Mouse (Mus musculus) kidney, postnatal 4 days (tissue): ENCODE measurements around the gene Dctn2.

Experiments
- DNase-seq, 2 experiments: peaks; one replicate each; pipeline ENCODE4 v3.0.0; 2021; ENCODE audit warnings: mixed read lengths in 2 of 2

Gene Dctn2

DNA sequence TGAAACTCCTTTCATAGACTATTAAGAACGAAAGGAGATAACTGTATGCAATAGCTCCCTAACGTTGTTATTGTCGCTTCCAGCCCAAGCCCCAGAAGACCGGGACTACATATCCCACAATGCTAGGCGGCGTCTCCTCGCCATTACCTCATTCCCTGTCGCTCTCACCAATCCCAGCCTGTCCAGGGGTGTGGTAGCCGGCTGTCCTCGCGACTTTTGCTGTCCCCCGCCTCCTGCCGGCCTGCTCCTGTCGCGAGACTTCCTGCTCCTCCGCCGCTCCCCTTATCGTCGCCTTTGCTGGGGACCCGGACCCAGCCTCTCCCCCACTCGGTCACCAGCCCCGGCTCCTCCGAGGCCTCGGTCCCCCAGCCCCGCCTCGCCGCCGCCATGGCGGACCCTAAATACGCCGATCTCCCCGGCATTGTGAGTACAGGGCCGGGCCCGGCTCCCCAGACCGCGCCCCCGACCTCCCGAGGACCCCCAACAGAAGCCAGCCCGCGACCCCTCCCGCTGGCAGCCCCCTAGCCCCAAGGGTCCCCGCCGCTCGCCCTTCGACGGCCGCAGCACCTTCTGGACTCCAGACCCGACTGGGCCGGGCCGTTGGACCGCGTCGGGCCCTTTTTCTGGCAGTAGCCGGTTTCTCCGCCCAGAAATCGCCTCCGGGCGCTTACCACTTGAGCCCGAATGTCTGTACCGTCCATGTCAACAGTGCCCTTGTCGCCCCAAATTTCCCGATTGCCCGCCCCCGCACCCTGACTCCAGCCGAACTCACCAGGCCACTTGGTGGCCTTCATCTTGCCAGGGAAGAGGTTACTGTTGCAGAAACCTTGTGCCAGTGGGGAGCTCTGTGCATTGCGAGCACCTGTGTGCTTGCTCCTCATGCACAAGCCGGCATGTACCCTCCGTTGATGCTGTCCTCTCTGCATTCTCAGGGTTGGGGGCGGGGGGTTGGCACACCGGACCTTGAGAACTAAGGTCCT is at the start of gene Dctn2:
Gene Dctn2, plus strand, starts transcription at position 257 of the 980 bp plus-strand sequence.
- DNase-seq = peak; percentile 95 to 97

GRCm38 (mm10) chr10:127216456-127216855 is 49.7 kb upstream of the Dctn2 start:
- no peak for DNase-seq

DNA sequence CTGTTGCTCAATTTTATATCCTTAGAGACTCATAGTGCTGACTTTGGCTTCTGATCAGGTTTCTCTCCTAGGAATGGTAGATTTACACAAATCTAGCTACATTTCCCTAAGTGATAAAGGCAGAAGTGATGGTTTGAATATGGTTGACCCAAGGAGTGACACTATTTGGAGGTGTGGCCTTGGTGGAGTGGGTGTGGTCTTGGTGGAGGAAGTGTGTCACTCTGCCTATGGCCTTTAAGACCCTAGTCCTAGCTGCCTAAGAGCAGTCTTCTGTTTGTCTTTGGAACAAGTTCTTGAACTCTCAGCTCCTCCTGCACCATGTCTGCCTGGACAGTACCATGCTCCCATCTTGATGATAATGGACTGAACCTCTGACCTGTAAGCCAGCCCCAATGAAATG is 49.0 kb upstream of the Dctn2 start:
- DNase-seq = no peak

DNA sequence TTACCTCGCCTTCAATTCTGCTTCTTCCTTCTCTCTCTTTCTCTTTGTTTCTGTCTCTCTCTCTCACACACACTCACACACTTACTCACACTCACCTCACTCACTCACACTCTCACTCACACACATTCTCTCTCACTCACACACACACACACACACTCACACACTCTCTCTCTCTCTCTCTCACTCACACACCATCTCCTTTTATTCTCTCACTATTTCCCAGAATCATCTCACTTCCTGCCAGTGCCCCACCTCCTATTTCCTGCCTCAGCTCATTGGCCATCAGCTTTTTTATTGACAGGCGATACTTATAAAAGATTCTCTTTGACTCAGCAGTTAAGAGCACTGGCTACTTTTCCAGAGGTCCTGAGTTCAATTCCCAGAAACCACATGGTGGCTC is 47.8 kb upstream of the Dctn2 start:
- no peak for DNase-seq

GRCm38 (mm10) chr10:127225213-127225612 is 41.0 kb upstream of the Dctn2 start:
- no peak for DNase-seq

DNA sequence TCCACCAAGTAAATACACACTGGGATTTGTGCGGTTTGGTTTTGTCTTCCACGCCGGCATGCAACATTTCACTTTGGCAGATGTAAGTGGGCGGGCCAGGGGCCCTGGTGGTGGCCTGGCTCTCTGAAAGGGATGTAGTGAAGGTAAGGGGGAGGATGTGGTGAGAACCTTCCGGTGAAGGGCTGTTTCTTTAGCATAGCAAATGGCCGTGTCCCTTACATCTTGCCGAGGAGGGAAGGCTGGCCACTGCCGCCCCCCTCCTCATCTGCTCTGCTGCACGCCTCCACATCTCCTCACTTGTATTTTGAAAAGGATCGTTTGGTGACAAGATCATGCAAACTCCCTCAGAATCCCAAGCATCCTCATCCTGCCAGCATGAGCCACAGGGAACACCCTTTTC is 40.4 kb upstream of the Dctn2 start:
- DNase-seq = no peak

GRCm38 (mm10) chr10:127226318-127226895 is 39.8 kb upstream of the Dctn2 start:
- peak; percentile 58 to 70 for DNase-seq

GRCm38 (mm10) chr10:127227163-127227562 is 39.0 kb upstream of the Dctn2 start:
- no peak for DNase-seq

DNA sequence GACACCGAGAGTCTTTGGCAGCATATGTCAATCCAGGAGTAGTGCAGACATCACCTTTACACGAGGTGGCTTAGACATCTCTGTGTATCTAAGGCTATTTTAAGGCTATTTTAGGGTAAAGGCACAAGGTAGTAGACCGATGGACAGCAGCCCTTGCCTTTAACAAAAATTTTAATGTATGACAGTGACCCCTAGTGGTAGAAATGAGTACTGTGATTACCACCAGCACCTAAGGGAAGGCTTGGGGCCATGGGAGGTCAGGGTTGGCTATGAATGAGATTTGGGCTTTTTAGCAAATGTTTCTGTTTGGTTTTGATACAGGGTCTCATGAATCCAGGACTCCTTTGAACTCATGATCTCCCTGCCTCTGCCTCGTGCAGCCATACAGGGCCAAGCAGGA is 37.3 kb upstream of the Dctn2 start:
- DNase-seq = peak in 1 of 2 experiments; percentile 46

GRCm38 (mm10) chr10:127230693-127231092 is 35.5 kb upstream of the Dctn2 start:
- DNase-seq = no peak

GRCm38 (mm10) chr10:127231741-127232140 is 34.4 kb upstream of the Dctn2 start:
- no peak for DNase-seq

DNA sequence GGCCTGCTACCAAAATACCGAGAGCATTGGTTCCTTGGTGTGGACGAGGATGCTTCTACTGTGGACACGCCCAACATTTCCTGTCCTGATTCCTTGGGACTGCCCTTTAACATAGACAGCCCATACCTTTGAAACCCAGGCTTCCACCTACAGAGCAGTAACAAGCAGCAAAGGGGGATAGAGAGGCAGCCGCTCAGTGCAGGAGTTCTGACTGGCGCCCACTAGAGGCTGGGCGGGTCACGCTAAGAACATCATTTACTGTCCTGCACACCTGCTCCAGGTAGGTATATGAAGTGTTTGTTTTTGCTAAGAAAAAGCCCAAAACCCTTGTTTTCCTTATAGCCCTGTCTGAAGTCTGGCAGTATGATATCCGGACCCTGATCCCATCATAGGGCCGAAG is 33.0 kb upstream of the Dctn2 start:
- no peak for DNase-seq

- no peak for DNase-seq
Measured at GRCm38 (mm10) chr10:127236541-127236940, 29.6 kb upstream of the Dctn2 start.

GRCm38 (mm10) chr10:127238241-127238824 is 27.8 kb upstream of the Dctn2 start:
- no peak for DNase-seq

DNA sequence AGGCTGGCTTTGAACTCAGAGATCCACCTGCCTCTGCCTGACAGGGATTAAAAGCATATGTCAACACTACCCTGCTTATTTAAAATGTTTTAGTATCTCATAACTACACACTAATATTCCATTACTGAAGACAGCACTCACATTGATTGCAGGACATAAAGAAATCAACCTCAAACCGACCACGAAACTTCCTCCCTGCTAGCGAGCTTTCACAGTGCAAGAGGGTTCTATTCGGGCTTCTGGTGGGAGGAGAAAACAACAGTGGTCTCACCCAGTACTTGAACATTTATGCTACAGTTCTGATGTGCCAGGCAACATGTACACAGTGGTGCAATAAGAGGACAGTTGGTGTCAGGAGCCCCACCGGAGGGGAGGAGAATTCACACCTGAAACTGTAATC is 15.4 kb upstream of the Dctn2 start:
- no peak for DNase-seq

DNA sequence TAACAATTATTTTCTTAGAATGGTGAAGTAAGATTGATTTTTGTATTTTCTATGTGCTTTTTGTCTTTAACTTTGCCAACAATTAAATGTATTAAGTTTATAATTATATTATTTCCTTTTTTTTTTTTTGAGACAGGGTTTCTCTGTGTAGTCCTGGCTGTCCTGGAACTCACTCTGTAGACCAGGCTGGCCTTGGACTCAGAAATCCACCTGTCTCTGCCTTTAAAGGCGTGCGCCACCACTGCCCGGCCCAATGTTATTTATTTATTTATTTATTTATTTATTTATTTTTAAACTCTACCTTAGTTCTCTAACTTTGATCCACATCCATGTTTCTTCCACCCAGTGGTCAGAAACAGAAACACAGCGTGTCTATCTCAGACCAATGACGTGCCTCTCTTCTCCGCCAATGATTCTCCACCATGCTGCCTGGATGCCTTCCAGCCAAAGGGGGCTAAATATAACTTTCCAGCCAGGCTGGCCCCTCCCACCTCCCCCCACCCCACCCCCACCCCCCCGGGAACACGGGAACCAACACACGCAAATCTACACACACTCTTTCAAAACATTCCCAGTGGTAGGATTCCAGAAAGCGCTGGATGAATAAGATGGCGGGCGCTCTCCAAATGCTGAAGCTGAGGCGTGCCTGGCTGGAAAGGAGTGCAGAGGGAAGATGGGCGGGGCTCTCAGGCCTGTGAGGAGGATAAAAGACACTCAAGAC is 10.4 kb upstream of the Dctn2 start:
- DNase-seq = peak; percentile 89 to 92

DNA sequence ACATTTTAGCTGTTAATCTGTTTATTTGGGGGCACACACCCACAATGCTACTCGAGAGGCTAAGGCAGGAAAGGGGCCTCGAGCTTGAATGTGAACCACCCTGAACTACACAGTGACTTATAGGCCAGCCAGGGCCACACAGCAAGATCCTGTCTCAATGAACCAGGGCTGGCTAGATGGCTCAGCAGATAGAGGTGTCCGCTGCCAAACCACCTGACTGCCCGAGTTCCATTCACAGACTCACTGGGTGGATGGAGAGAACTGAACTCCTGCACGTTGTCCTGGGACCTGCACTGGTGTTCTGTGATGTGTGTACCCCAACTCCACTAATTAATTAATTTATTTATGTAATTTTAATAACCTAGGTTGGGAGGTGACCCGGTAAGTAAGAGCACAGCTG is 8.4 kb upstream of the Dctn2 start:
- DNase-seq = no peak

GRCm38 (mm10) chr10:127258489-127258888 is 7.7 kb upstream of the Dctn2 start:
- DNase-seq = no peak

DNA sequence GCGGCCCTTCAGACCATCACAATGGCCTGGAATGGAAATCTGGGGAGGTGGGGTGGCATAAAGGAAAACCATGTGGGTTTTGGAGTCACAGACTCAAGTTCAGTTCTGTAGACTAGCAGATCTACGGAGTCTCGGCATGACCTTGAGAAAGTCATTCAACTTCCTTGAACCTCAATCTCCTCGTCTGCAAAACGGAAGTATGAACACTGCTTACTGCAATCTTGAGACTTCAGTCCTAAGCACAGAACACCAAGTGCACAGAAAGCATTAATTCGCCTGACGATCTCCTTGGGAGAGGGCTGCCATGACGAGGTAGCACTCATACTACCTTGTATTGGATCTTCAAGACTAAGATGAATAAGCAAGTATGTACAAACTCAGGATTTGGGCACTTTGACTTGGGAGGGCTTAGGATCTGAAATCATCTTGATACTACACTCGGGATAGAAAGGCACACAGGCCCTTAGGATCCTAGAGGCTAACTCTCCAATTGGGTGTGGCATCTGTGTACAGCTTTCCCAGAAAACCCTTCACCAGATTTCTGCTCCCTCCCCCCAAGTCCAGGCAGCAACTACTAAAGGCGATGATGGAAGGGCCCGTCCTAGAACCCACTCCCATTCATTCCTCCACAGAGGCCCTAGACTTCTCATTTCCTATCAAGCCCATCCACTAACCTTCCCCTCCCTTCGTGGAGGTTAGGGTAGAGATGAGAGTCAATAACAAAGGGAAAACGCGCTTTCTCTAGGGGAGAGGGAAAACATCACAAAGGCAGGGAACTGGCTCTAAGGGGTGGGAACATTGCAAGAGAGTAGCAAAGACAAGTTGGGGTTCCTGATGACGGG is 4.2 kb upstream of the Dctn2 start:
- DNase-seq = no peak

DNA sequence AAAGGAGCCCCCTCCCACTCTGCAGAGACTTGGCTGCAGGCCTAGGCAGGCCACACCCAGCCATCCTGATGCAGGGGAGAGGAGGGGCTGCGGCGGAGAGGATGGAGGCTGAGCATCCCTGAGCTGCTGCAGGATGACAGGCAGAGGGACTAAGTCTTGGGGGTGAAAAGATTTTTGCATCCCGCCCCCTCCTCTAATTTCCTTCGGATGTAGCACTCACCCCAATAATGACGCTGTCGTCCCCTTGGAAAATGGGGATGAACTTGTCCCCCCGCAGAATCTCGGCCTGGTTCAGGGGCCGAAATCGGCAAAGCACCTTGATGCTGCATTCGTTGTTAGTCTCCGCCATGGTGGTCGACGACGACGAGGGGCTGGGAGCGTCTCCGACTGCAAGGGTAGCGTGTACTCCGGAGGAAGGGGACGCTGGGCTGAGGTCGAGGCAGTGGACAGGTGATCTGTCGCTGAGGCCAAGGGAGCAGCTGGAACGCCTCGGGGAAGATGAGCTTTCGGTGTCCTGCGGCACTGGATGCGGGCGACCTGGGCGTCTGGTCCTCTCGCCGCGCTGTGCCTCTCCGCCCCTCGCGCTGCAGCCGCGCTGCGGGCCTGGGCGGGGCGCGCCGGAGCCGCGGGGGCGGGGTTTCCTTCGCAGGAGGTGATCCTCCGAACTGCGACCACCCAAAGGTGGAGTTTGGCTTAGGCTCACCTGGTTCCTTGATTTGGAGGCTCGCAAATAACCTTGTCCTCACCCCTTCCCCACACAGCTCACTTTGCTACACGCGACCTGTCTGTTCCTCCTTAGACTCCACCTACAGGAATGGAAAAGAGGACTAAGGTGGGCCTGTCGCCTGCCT is 3.4 kb upstream of the Dctn2 start, which contains the start of gene Kif5a:
Gene Kif5a, minus strand, starts transcription at position 801 of the 851 bp plus-strand sequence.
- peak; percentile 38 to 47 for DNase-seq

DNA sequence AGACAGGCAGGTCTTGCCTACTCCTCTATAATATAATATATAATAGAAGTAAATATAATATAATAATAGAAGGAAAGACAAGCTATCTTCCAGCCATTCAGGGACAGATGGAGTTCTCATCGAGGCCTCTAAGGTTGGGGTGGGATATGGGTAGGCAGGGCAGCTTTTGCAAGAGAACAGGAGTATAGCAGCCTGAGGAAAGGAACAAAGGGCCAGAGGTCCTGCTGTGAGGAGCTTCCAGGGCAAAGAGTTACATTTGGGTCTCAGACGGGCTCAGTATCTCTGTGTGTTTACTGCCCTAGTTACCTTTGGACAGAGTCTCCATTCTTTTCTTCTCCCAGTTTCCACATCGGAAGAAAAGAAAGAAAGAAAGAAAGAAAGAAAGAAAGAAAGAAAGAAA is 2.5 kb upstream of the Dctn2 start:
- no peak for DNase-seq
